8 mouse cellular contexts compared by ENCODE assay signal in the genomic region with DNA sequence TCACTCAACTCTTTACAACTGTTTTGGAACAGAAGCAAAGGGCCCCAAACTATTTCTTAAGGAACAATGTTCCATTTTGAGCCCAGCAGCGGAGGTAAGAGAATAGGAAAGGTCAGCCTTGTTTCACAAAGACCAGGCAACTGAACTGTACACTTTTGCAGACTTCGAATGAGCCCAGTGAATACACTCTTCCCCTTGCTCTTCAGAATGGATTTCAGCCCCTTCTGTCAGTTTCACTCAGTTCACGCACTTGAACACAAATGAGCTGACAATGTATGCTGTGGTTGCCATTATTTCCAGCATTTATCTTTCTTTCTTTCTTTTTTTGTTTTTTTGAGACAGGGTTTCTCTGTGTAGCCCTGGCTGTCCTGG. TPM values are rescaled to one million over a fixed set of nuclear protein-coding genes. Genes with fewer than 3 reads are reported as not detected.
A peak's percentile ranks its signal among the peaks of the same experiment; 100 is the strongest.
DNase-seq lines count a peak whose midpoint lies in the region; ATAC-seq lines count a peak whose summit lies in the region.

No protein-coding gene starts in this region.

- H3K4me1 ChIP-seq in heart, embryonic 16.5 days (ENCODE audit: control insufficient read depth, insufficient read depth, low read length): peaks cover 22% of the 10 kb centered on the region
- H3K4me1 ChIP-seq in neural tube, embryonic 13.5 days (replicated peaks): peaks cover 3% of the 10 kb centered on the region; the same call in 1 of the 2 replicates

- peak overlapping the region; percentile 36; the same call in 1 of the 2 replicates for H3K4me2 ChIP-seq in heart, embryonic 16.5 days (ENCODE audit: low read depth, low read length)
- peak overlapping the region; percentile 23; the same call in 1 of the 2 replicates for H3K4me2 ChIP-seq in neural tube, embryonic 13.5 days

- no peaks in the 10 kb centered on the region for H3K9me3 ChIP-seq in heart, embryonic 16.5 days (replicated peaks; ENCODE audit: control insufficient read depth, low read length)
- no peaks in the 10 kb centered on the region for H3K9me3 ChIP-seq in neural tube, embryonic 13.5 days

- peak overlapping the region; percentile 41; the same call in 1 of the 2 replicates for H3K9ac ChIP-seq in heart, embryonic 16.5 days (ENCODE audit: low read length)
- no peak overlapping the region for H3K9ac ChIP-seq in neural tube, embryonic 13.5 days

- H3K27me3 ChIP-seq in heart, embryonic 16.5 days (ENCODE audit: control insufficient read depth, insufficient read depth, low read length): no peaks in the 10 kb centered on the region
- H3K27me3 ChIP-seq in neural tube, embryonic 13.5 days: no peaks in the 10 kb centered on the region

- no peak overlapping the region for H3K4me3 ChIP-seq in heart, embryonic 16.5 days (ENCODE audit: low read length)
- no peak overlapping the region for H3K4me3 ChIP-seq in neural tube, embryonic 13.5 days

- 81% methylated on average over 3 of the region's 3 CpGs for WGBS in heart, embryonic 16.5 days
- 47% methylated on average over 3 of the region's 3 CpGs for WGBS in neural tube, embryonic 13.5 days

- no peak for DNase-seq in heart, postnatal 10 days
- DNase-seq in neural tube, embryonic 10.5 days (ENCODE audit: extremely low spot score, low spot score): no peak
- no peak for DNase-seq in spleen, postnatal 14 days (ENCODE audit: low spot score in 2 of 2)
- no peak for DNase-seq in spleen, adult 12 weeks (ENCODE audit: low spot score)

- H3K36me3 ChIP-seq in heart, embryonic 16.5 days (ENCODE audit: control insufficient read depth, insufficient read depth): no peaks in the 10 kb centered on the region
- H3K36me3 ChIP-seq in neural tube, embryonic 13.5 days: no peaks in the 10 kb centered on the region

- no peak for ATAC-seq in heart, embryonic 16.5 days (replicated peaks; ENCODE audit: extremely low read depth, insufficient read depth, low FRiP score)
- no peak for ATAC-seq in neural tube, embryonic 13.5 days (ENCODE audit: low read depth)
- peak; percentile 5; the same call in 1 of the 2 replicates for ATAC-seq in megakaryocyte-erythroid progenitor cell, adult 5-6 weeks (replicated peaks; ENCODE audit: low FRiP score, low TSS enrichment, poor library complexity, severe bottlenecking)
- ATAC-seq in erythroblast, adult 5-6 weeks (replicated peaks; ENCODE audit: low FRiP score, poor library complexity, severe bottlenecking): no peak

- H3K27ac ChIP-seq in heart, embryonic 16.5 days (ENCODE audit: low read length): no peak overlapping the region
- no peak overlapping the region for H3K27ac ChIP-seq in neural tube, embryonic 13.5 days (replicated peaks)

- intact Hi-C loops in heart, postnatal 10 days (cut with DNase I): loop anchor here (1.0 to 5.0 kb wide), 6 partner anchors 134 to 638 kb away; no protein-coding TSS in a partner anchor

RNA-seq across cellular contexts. Expression of gene Setmar, which starts 34.0 kb away (rescaled TPM):
- polyA plus RNA-seq in heart, embryonic 16.5 days (2015; fragmentation: Nextera tagmentation; extraction: Ambion mirVana): 5.5 and 5.6 TPM in 2 replicates
- 1 to 10 TPM; 3.8 to 3.9 TPM for total RNA-seq in heart, postnatal 10 days (2021)
- polyA plus RNA-seq in neural tube, embryonic 13.5 days (2015; fragmentation: Nextera tagmentation; extraction: Ambion mirVana): 7.3 and 8.7 TPM in 2 replicates
- total RNA-seq in megakaryocyte-erythroid progenitor cell, adult 5-6 weeks (2014; fragmentation: Nextera tagmentation): 2.3 and 6.2 TPM in 2 replicates
- 4.8 and 5.0 TPM in 2 replicates for total RNA-seq in megakaryocyte-erythroid progenitor cell, adult 5-6 weeks (2017)
- 1.9 TPM in 1 of 2 replicates, not detected in the other for total RNA-seq in erythroblast, adult 5-6 weeks (2015; ENCODE audit: low replicate concordance)
- total RNA-seq in erythroblast, adult 5-6 weeks (2017; ENCODE audit: low replicate concordance): 0.94 TPM in 1 of 2 replicates, not detected in the other
